Mouse (Mus musculus) adrenal gland, postnatal 10 days (tissue): ENCODE data around the gene Higd2a. TPM values are rescaled to one million over a fixed set of nuclear protein-coding genes. Genes with fewer than 3 reads are reported as not detected.

Experiments
- DNase-seq: peaks from one replicate; pipeline ENCODE4 v3.0.0; 2021; ENCODE audit warnings: mixed read lengths
- microRNA-seq: library from miRNA; unstranded; fragments of <30 nt; microRNA quantifications from one replicate; pipeline ENCODE4 v1.2.0, GENCODE M21; 2021
- total RNA-seq, 2 experiments: library from RNA; stranded (reverse); gene quantifications; 2 replicates each; pipeline ENCODE4 v1.2.3; 2021

Higd2a gene
- total RNA-seq, 2 experiments from 2014 or later = 255 to 257 TPM

GRCm38 (mm10) chr13:54621155-54621932, 31.3 kb downstream of the Higd2a start, which contains the start of gene Faf2:
Faf2 (plus strand) TSS chr13:54621784.
- DNase-seq = peak; percentile 100

DNA sequence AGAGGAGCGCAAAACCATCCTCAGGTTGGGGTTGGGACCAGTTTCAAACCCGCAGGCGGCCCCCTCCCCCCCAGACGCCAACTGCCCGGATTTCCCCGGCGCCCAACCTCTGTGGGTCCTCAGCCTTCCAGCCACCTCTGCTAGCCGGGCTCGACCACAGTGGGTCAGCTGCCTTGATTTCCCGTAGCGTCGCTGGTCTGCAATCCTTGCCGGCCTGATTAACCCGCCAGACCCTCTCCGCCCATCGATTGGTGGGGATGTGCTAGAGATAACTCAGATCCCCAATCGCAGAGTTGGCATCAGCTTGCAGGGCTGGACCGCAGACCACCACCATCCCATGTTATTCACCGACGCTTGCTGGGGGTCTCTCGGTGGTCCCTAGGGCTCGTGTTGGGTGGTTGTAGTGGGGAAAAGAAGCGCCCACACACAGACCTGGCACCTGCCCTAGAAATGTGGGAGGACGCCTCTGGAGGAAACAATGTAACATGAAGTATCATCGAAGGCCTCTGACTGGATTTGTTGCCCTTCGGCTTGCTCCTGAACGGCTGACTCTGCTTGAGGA, 32.0 kb downstream of the Higd2a start:
- DNase-seq = no peak

DNA sequence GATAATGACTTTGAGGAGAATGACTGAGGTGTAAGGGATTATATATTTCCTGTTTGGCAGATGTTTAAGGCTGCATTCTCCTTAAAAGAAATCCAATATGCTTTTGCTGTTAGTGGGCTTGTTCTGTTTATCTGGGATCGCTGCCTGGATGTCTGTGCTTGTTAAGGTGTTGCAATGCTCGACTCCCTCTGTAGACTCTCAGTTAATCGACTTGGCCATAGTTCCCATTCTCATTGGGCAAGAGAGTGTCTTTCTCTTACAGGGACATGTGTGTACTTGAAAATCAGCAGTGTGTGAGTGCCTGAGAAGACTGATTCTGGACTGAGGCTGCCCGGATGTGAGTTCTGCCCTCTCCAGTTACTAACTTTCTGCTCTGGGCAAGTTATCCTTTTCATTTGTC, 39.1 kb downstream of the Higd2a start:
- peak; percentile 50 for DNase-seq

DNA sequence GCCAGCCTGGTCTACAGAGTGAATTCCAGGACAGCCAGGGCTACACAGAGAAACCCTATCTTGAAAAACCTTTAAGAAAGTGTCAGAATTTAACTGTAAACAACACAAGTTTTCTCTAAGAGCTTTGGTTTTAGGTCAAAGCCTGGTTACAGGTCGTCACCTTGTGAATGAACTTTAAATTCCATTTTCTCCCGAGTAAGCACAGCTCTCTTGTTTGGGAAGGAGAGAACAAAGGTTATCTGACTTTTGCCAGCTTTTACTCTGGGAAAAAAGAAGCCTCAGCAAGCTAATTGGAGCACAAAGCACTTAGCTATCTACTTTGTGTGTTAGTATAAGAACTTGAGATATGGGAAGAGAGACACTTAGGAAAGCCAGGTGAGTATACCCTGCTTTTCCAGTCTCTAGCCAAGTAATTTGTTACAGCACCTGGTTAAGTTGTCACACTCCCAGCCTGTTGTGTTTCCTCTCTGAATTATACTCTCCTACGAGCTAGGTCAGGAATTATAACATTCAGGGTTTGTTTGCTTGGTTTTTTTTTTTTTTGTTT, 42.8 kb downstream of the Higd2a start:
- DNase-seq = no peak

GRCm38 (mm10) chr13:54635011-54635410, 45.0 kb downstream of the Higd2a start:
- DNase-seq = no peak

Small RNA genes within 50 kb of the gene (microRNA-seq; reads per million reads assigned to microRNA genes)
- gene Gm24195 = not detected

Other genes with a start within 250 kb of the Higd2a start
- 10 to 100 TPM; 23.2 to 36.0 TPM for gene Cplx2, start 218.9 kb upstream of the Higd2a start, total RNA-seq
- gene Thoc3, start 121.4 kb upstream of the Higd2a start, total RNA-seq = 10 to 100 TPM; 51.1 to 51.8 TPM
- 10 to 100 TPM in 1 of 2 experiments, 1 to 10 TPM in 1; 7.5 to 10.2 TPM for gene Simc1, start 86.4 kb upstream of the Higd2a start, total RNA-seq
- gene 4833439L19Rik, start 24.8 kb upstream of the Higd2a start, total RNA-seq = 100 to 1,000 TPM; 101 to 104 TPM
- gene Arl10, start 15.2 kb upstream of the Higd2a start, total RNA-seq = 10 to 100 TPM; 27.1 to 31.4 TPM
- 10 to 100 TPM; 32.4 to 41.0 TPM for gene Nop16, start 117 bp upstream of the Higd2a start, total RNA-seq
- 10 to 100 TPM; 71.6 to 71.7 TPM for gene Cltb, start 21.1 kb downstream of the Higd2a start, total RNA-seq
- gene Faf2, start 31.6 kb downstream of the Higd2a start, total RNA-seq = 10 to 100 TPM; 63.5 to 64.7 TPM
- gene Rnf44, start 103.7 kb downstream of the Higd2a start, total RNA-seq = 100 to 1,000 TPM; 100 to 114 TPM
- 1 to 10 TPM in 1 of 2 experiments, under 1 TPM in 1; 0.85 to 2.1 TPM for gene Cdhr2, start 111.3 kb downstream of the Higd2a start, total RNA-seq
- 1 to 10 TPM; 3.4 to 4.8 TPM for gene Gprin1, start 159.7 kb downstream of the Higd2a start, total RNA-seq
- gene Sncb, start 176.4 kb downstream of the Higd2a start, total RNA-seq = 1 to 10 TPM; 1.8 to 4.2 TPM
- gene Eif4e1b, start 193.8 kb downstream of the Higd2a start, total RNA-seq = under 1 TPM in 1 of 2 experiments, not detected in 1; 0.12 TPM
- gene Tspan17, start 199.2 kb downstream of the Higd2a start, total RNA-seq = 10 to 100 TPM; 31.8 to 36.3 TPM